Mouse (Mus musculus) ES-E14 (cell line): ENCODE measurements around the gene Rtkn2. TPM values are rescaled to one million over a fixed set of nuclear protein-coding genes. Genes with fewer than 3 reads are reported as not detected.

Experiments used
- DNase-seq: peaks from one replicate; pipeline ENCODE4 v3.0.0-alpha.2; 2013; ENCODE audit warnings: low read depth, low spot score
- H3K27ac ChIP-seq: 2 replicates; pipeline ENCODE4 v1.5.1; 2012; ENCODE audit warnings: low read depth, mild to moderate bottlenecking, low read length, moderate library complexity, mixed read lengths; ENCODE audit not compliant: poor library complexity, insufficient read depth, severe bottlenecking
- H3K36me3 ChIP-seq: 2 replicates; pipeline ENCODE4 v1.6.1; 2012; ENCODE audit warnings: mild to moderate bottlenecking, low read length, moderate library complexity, mixed read lengths; ENCODE audit not compliant: control insufficient read depth, poor library complexity, insufficient read depth, severe bottlenecking
- H3K4me1 ChIP-seq, 2 experiments: fragments of 150-350 bp in 1 of 2; sonication (generic) in 1 of 2; 2 replicates each; pipeline ENCODE4 v1.6.1; 2012; ENCODE audit warnings: low read length in 2 of 2, mild to moderate bottlenecking in 1 of 2, mixed read lengths in 1 of 2; ENCODE audit not compliant: control insufficient read depth in 2 of 2, insufficient read depth in 2 of 2, poor library complexity in 1 of 2
- H3K4me3 ChIP-seq, 2 experiments: fragments of 150-350 bp in 1 of 2; sonication (generic) in 1 of 2; 2 replicates each; pipeline ENCODE4 v1.5.1; 2012; ENCODE audit warnings: low read length in 2 of 2, low read depth in 1 of 2, mild to moderate bottlenecking in 1 of 2, mixed read lengths in 1 of 2; ENCODE audit not compliant: insufficient read depth in 1 of 2, poor library complexity in 1 of 2, severe bottlenecking in 1 of 2
- H3K9ac ChIP-seq: 2 replicates; pipeline ENCODE4 v1.6.1; 2012; ENCODE audit warnings: low read depth, mild to moderate bottlenecking, low read length, mixed read lengths; ENCODE audit not compliant: poor library complexity, insufficient read depth, severe bottlenecking
- H3K9me3 ChIP-seq: fragments of 150-350 bp; sonication (generic); 2 replicates; pipeline ENCODE4 v1.6.1; 2012; ENCODE audit warnings: low read depth, mild to moderate bottlenecking, low read length; ENCODE audit not compliant: control insufficient read depth, insufficient read depth
- CHD2 ChIP-seq: IDR thresholded peaks from 2 replicates; pipeline ENCODE4 v1.6.1; 2014; ENCODE audit warnings: mild to moderate bottlenecking, low read depth, low read length, inconsistent platforms
- HCFC1 ChIP-seq: IDR thresholded peaks from 2 replicates; pipeline ENCODE4 v1.6.1; 2012; ENCODE audit warnings: low read length, inconsistent platforms, borderline replicate concordance; ENCODE audit not compliant: insufficient read depth
- MAFK ChIP-seq: IDR thresholded peaks from 2 replicates; pipeline ENCODE4 v1.6.1; 2014; ENCODE audit warnings: mild to moderate bottlenecking, low read depth, low read length, inconsistent platforms; ENCODE audit not compliant: insufficient read depth
- ZC3H11A ChIP-seq: IDR thresholded peaks from 2 replicates; pipeline ENCODE4 v1.6.1; 2012; ENCODE audit warnings: low read depth, mild to moderate bottlenecking, inconsistent platforms, low read length, borderline replicate concordance
- ZNF384 ChIP-seq: IDR thresholded peaks from 2 replicates; pipeline ENCODE4 v1.6.1; 2012; ENCODE audit warnings: low read depth, low read length, inconsistent platforms
- in situ Hi-C, 2 experiments: fragments of 600-800 bp; cut with MboI; formaldehyde crosslinking; loops; one replicate each; pipeline ENCODE4 v1.15.1; 2025; ENCODE audit warnings: low sequenced_read_pairs in 2 of 2, inconsistent platforms in 1 of 2; ENCODE audit not compliant: unreplicated experiment in 2 of 2
- total RNA-seq: library from RNA; depleted of rRNA; stranded (reverse); fragments of 300-350 nt; gene quantifications from 2 replicates; pipeline ENCODE4 v1.2.3, GENCODE M21; 2012

Gene Rtkn2
- total RNA-seq, 1 experiment = 6.0 TPM

GRCm38 (mm10) chr10:68009867-68010266, 30.5 kb downstream of the Rtkn2 start:
- no peak overlapping the region for H3K4me3 ChIP-seq
- no peak for DNase-seq
- H3K27ac ChIP-seq = no peak overlapping the region
- in situ Hi-C loops = no loop called here
- H3K4me1 ChIP-seq = peaks cover 0 to 7% of the 10 kb centered on the region in 2 experiments; a peak in 1 of 4 replicates
- no peak for TF ChIP-seq CHD2
- TF ChIP-seq ZNF384 = no peak
- no peak for TF ChIP-seq MAFK
- TF ChIP-seq ZC3H11A = no peak
- no peak for TF ChIP-seq HCFC1
- no peak overlapping the region for H3K9ac ChIP-seq
- peaks cover 5% of the 10 kb centered on the region; the same call in 1 of the 2 replicates for H3K36me3 ChIP-seq
- H3K9me3 ChIP-seq = no peaks in the 10 kb centered on the region

DNA sequence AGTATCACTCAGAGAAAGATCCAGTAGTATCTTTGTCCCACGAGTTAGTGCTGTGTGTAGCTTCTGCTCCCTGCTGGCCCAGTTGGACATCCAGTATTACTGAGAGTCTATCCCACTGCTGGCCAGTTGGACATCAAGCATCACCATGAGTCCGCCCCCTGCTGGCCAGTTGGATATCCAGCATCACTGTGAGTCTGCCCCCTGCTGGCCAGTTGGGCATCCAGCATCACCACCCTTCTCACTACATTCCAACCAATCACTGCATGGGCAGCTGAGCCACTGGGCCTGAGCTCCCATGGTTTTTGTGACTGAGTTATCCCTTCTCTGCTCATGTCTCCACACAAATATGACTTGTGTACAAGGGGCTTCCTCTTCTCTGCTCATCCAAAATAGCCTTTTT, 33.8 kb downstream of the Rtkn2 start:
- peaks cover 2% of the 10 kb centered on the region; the same call in 1 of the 2 replicates for H3K36me3 ChIP-seq
- peak; percentile 26; the same call in 1 of the 2 replicates for TF ChIP-seq ZC3H11A
- TF ChIP-seq ZNF384 = peak; percentile 74
- no peak for TF ChIP-seq CHD2
- TF ChIP-seq MAFK = no peak
- peak; percentile 68; the same call in 1 of the 2 replicates for TF ChIP-seq HCFC1

DNA sequence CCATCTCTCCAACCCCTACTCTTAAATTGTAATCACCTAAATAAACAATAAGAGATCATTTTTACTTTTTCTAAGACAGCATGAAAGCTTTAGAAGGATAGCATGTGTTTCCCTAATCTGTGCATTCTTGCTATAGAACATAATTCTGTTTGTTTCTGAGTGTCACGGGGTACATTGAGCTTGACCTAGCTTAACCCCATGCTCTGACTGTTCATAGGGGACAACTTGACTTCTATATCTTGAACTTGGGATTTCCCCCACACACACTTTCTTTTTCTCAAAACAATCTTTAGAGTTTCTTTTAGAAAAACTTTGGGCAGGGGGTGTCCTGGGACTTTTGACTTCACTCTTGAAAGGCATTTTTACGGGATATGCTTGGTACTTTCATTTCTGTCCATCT, 41.4 kb downstream of the Rtkn2 start:
- H3K9ac ChIP-seq = no peak overlapping the region
- 0 out of 4 replicates have a peak, but pooled peaks cover 0 to 2% of the 10 kb centered on the region in 2 experiments for H3K4me1 ChIP-seq
- H3K9me3 ChIP-seq = no peaks in the 10 kb centered on the region
- no peaks in the 10 kb centered on the region; the same call in 1 of the 2 replicates for H3K36me3 ChIP-seq
- no peak overlapping the region for H3K4me3 ChIP-seq
- in situ Hi-C loops = no loop called here
- TF ChIP-seq ZNF384 = no peak
- no peak for TF ChIP-seq ZC3H11A
- no peak for TF ChIP-seq MAFK
- no peak for TF ChIP-seq CHD2
- TF ChIP-seq HCFC1 = no peak
- no peak overlapping the region for H3K27ac ChIP-seq
- DNase-seq = no peak

More for the DNA sequence above, 33.8 kb downstream of the Rtkn2 start:
- Histone ChIP-seq H3K9me3 (no peaks in the 10 kb centered on the region), H3K27ac (no peak overlapping the region), H3K4me3 (no peak overlapping the region), H3K4me1 (peaks cover 0 to 9% of the 10 kb centered on the region in 2 experiments; a peak in 1 of 4 replicates), H3K9ac (no peak overlapping the region)
- DNase-seq = peak; percentile 73
- in situ Hi-C loops = no loop called here

DNA sequence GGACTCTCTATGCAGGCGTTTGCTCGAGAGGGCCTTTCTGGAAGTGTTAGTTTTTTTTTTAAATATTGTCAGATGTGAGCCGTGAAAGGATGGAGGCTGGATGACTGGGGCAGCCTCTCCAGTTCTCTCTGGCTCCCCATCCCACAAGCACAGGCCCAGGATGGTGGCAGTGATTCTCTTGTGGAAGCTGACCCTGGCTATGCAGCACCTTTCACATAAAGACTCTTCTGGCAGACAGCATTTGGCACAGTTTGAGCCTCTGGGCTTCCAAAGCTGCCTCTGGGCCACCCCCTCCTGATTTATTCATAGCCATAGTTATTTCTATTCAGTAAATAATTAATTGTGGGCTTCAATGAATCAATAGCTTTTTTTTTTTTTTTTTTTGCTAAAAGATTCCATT, 46.3 kb downstream of the Rtkn2 start:
- in situ Hi-C loops = no loop called here
- H3K4me3 ChIP-seq = no peak overlapping the region
- peaks cover 0 to 2% of the 10 kb centered on the region in 2 experiments; a peak in 2 of 4 replicates for H3K4me1 ChIP-seq
- H3K36me3 ChIP-seq = peaks cover 5% of the 10 kb centered on the region; the same call in 1 of the 2 replicates
- H3K27ac ChIP-seq = no peak overlapping the region
- DNase-seq = no peak
- no peak overlapping the region for H3K9ac ChIP-seq
- TF ChIP-seq HCFC1 = no peak
- no peak for TF ChIP-seq ZNF384
- TF ChIP-seq MAFK = no peak
- TF ChIP-seq ZC3H11A = no peak
- TF ChIP-seq CHD2 = no peak
- no peaks in the 10 kb centered on the region for H3K9me3 ChIP-seq
